ENCODE assay signal across 11 mouse cellular contexts in the genomic region with DNA sequence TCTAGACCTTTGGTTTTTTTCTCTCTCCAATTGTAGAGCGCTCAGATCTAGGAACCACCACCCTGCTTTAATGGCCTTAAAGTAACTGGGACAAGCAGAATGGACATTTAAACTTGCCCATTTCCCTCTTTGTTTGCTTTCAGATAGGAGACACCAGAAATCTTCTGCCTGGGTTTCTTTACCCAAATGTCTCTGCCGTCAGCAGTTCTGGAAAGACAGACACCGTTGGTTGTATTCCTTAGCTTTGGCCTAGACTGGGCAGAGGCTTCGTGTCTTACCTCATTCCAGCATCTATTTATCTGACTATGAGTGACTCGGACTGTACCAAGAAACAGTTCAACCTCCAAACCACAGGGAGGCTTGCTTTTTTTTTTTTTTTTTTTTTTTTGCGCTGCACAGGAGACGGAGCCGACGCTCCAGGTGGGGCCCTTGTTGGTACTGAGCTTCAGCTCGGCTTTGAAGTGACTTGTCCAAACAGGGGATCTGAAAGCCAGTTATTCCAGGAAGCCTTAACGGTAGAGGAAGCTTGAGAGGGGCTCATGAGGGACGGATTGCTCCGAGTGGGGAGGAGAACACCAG. TPM values are rescaled to one million over a fixed set of nuclear protein-coding genes. Genes with fewer than 3 reads are reported as not detected.
DNase-seq lines count a peak whose midpoint lies in the region; ATAC-seq and TF ChIP-seq lines count a peak whose summit lies in the region.
"Had no signal": no experiment of that assay in that cellular context is flagged by ENCODE, and none has a peak within 500 bp of the region (broad histone marks: within the 10 kb centered on the region; RNA-seq: fewer than 3 reads in every experiment).

No protein-coding gene starts in this region.

- H3K4me2 ChIP-seq in heart, embryonic 14.5 days (ENCODE audit: low read length): peak overlapping the region; percentile 61
- H3K4me2 ChIP-seq in lung, postnatal 0 days (replicated peaks; ENCODE audit: low read depth, low read length): peak overlapping the region; percentile 60
- peak overlapping the region; percentile 44; the same call in 1 of the 2 replicates for H3K4me2 ChIP-seq in midbrain, embryonic 15.5 days

- H3K27me3 ChIP-seq in heart, embryonic 14.5 days (ENCODE audit: control insufficient read depth, insufficient read depth, low read length): no peaks in the 10 kb centered on the region
- H3K27me3 ChIP-seq in lung, postnatal 0 days (replicated peaks; ENCODE audit: insufficient read depth, low read length): no peaks in the 10 kb centered on the region
- peaks cover 15% of the 10 kb centered on the region for H3K27me3 ChIP-seq in limb, embryonic 10.5 days (ENCODE audit: low read depth, poor library complexity, severe bottlenecking)
- 0 out of 2 replicates have a peak, but pooled peaks cover 9% of the 10 kb centered on the region for H3K27me3 ChIP-seq in midbrain, embryonic 15.5 days (replicated peaks)

- WGBS in heart, embryonic 14.5 days: 51% methylated on average over 13 of the region's 13 CpGs
- 38% methylated on average over 13 of the region's 13 CpGs for WGBS in lung, postnatal 0 days
- WGBS in limb, embryonic 10.5 days: 53% methylated on average over 13 of the region's 13 CpGs
- 32% methylated on average over 13 of the region's 13 CpGs for WGBS in midbrain, embryonic 15.5 days

- TF ChIP-seq CTCF in lung, postnatal 0 days (IDR thresholded peaks at IDR 0.05): no peak

- no peak for TF ChIP-seq EP300 in lung, postnatal 0 days (IDR thresholded peaks at IDR 0.05)

- no peak for DNase-seq in heart, postnatal 25 days (ENCODE audit: low spot score)
- no peak for DNase-seq in lung, postnatal 0 days (ENCODE audit: low spot score)
- DNase-seq in lung, postnatal 4 days: no peak
- DNase-seq in limb, embryonic 10.5 days (ENCODE audit: low spot score): no peak
- DNase-seq in urinary bladder, adult 18-20 months (ENCODE audit: low spot score in 2 of 2): no peak
- DNase-seq: cerebellum, postnatal 36 days; heart, postnatal 36 days had no signal

- no peak overlapping the region for H3K4me3 ChIP-seq in heart, embryonic 14.5 days (ENCODE audit: control insufficient read depth in 1 of 2, insufficient read depth in 1 of 2, low read depth in 1 of 2, low read length in 2 of 2)
- 0 out of 2 replicates have a peak overlapping the region, but pooled peaks have one; percentile 33 for H3K4me3 ChIP-seq in lung, postnatal 0 days (ENCODE audit: low read depth, low read length)
- no peak overlapping the region for H3K4me3 ChIP-seq in limb, embryonic 10.5 days
- H3K4me3 ChIP-seq in midbrain, embryonic 15.5 days: no peak overlapping the region

- no peak overlapping the region for H3K9ac ChIP-seq in heart, embryonic 14.5 days (ENCODE audit: low read length)
- no peak overlapping the region for H3K9ac ChIP-seq in lung, postnatal 0 days (replicated peaks; ENCODE audit: low read depth)
- H3K9ac ChIP-seq in midbrain, embryonic 15.5 days: no peak overlapping the region

- H3K36me3 ChIP-seq in heart, embryonic 14.5 days (ENCODE audit: control insufficient read depth, insufficient read depth, low read length): peaks cover 17% of the 10 kb centered on the region
- no peaks in the 10 kb centered on the region for H3K36me3 ChIP-seq in lung, postnatal 0 days (ENCODE audit: insufficient read depth, low read length)
- H3K36me3 ChIP-seq in limb, embryonic 10.5 days: peaks cover 37% of the 10 kb centered on the region
- H3K36me3 ChIP-seq in midbrain, embryonic 15.5 days (replicated peaks): no peaks in the 10 kb centered on the region

- no peak for ATAC-seq in heart, embryonic 14.5 days (ENCODE audit: insufficient number of reproducible peaks, insufficient read depth, low FRiP score, low read depth)
- no peak for ATAC-seq in lung, postnatal 0 days
- ATAC-seq in midbrain, embryonic 15.5 days (replicated peaks): no peak
- ATAC-seq in monocyte, adult 5-6 weeks (replicated peaks; ENCODE audit: insufficient number of reproducible peaks, low FRiP score, low TSS enrichment, poor library complexity, severe bottlenecking): no peak

- peak overlapping the region; percentile 5 to 70; a peak in 2 of 4 replicates for H3K27ac ChIP-seq in heart, embryonic 14.5 days (replicated peaks in 1 of 2; ENCODE audit: control insufficient read depth in 1 of 2, insufficient read depth in 1 of 2, low read depth in 2 of 2, low read length in 2 of 2)
- peak overlapping the region; percentile 32 for H3K27ac ChIP-seq in lung, postnatal 0 days (ENCODE audit: low read length)
- H3K27ac ChIP-seq in limb, embryonic 10.5 days: peak overlapping the region; percentile 78; the same call in 1 of the 2 replicates
- no peak overlapping the region for H3K27ac ChIP-seq in midbrain, embryonic 15.5 days

- H3K4me1 ChIP-seq in heart, embryonic 14.5 days (ENCODE audit: control insufficient read depth in 2 of 2, insufficient read depth in 2 of 2, low read length in 2 of 2): peaks cover 10 to 12% of the 10 kb centered on the region in 2 experiments; a peak in 3 of 4 replicates
- H3K4me1 ChIP-seq in lung, postnatal 0 days (ENCODE audit: insufficient read depth, low read depth, low read length): peaks cover 10% of the 10 kb centered on the region
- peaks cover 41% of the 10 kb centered on the region for H3K4me1 ChIP-seq in limb, embryonic 10.5 days
- peaks cover 13% of the 10 kb centered on the region for H3K4me1 ChIP-seq in midbrain, embryonic 15.5 days

- H3K9me3 ChIP-seq in heart, embryonic 14.5 days (ENCODE audit: control insufficient read depth, low read length): no peaks in the 10 kb centered on the region
- no peaks in the 10 kb centered on the region for H3K9me3 ChIP-seq in lung, postnatal 0 days (ENCODE audit: low read length)
- no peaks in the 10 kb centered on the region for H3K9me3 ChIP-seq in limb, embryonic 10.5 days (replicated peaks)
- H3K9me3 ChIP-seq in midbrain, embryonic 15.5 days: no peaks in the 10 kb centered on the region

- intact Hi-C loops in heart, postnatal 25 days (cut with DNase I): no loop called here

RNA-seq across cellular contexts. Expression of a gene that starts 54.9 kb away (rescaled TPM):
- 0.54 TPM in 1 of 2 replicates, not detected in the other for polyA plus RNA-seq in heart, embryonic 14.5 days (2014; fragmentation: Nextera tagmentation; extraction: Ambion mirVana)
- 1 to 10 TPM in 1 of 2 experiments, not detected in 1; 1.1 TPM for total RNA-seq in heart, postnatal 25 days (2021)
- polyA plus RNA-seq in lung, postnatal 0 days (2015; fragmentation: Nextera tagmentation; extraction: Ambion mirVana): 0.33 and 1.1 TPM in 2 replicates
- 0.68 and 1.4 TPM in 2 replicates for polyA plus RNA-seq in limb, embryonic 10.5 days (2016; fragmentation: Nextera tagmentation; extraction: Ambion mirVana)
- 1.1 TPM in 2 replicates for polyA plus RNA-seq in midbrain, embryonic 15.5 days (2015; fragmentation: Nextera tagmentation; extraction: Ambion mirVana)
- total RNA-seq in monocyte, adult 5-6 weeks (2017): 1.7 TPM in 1 of 3 replicates, not detected in the others
- polyA plus RNA-seq: brain, embryonic 14.5 days had no signal

RNA-seq across cellular contexts. Expression of a gene that starts 55.3 kb away (rescaled TPM):
- polyA plus RNA-seq in heart, embryonic 14.5 days (2014; fragmentation: Nextera tagmentation; extraction: Ambion mirVana): 85.4 and 87.7 TPM in 2 replicates
- 10 to 100 TPM; 81.6 to 89.8 TPM for total RNA-seq in heart, postnatal 25 days (2021)
- 79.4 and 85.9 TPM in 2 replicates for polyA plus RNA-seq in lung, postnatal 0 days (2015; fragmentation: Nextera tagmentation; extraction: Ambion mirVana)
- 65.9 and 75.5 TPM in 2 replicates for polyA plus RNA-seq in limb, embryonic 10.5 days (2016; fragmentation: Nextera tagmentation; extraction: Ambion mirVana)
- 62.6 and 64.8 TPM in 2 replicates for polyA plus RNA-seq in midbrain, embryonic 15.5 days (2015; fragmentation: Nextera tagmentation; extraction: Ambion mirVana)
- 96.4 to 118 TPM (median 109 TPM) in 3 replicates for total RNA-seq in monocyte, adult 5-6 weeks (2017)
